Mouse (Mus musculus) right cerebral cortex, postnatal 14 days (tissue): Measurements from ENCODE around the gene Tnc.

Source experiments
- DNase-seq: peaks from one replicate; pipeline ENCODE4 v3.0.0; 2022

Tnc gene

GRCm38 (mm10) chr4:64024041-64024779, 22.6 kb downstream of the Tnc start:
- DNase-seq: no peak

GRCm38 (mm10) chr4:64020930-64021589, 25.8 kb downstream of the Tnc start:
- no peak for DNase-seq

- no peak for DNase-seq
These were observed 26.7 kb downstream of the Tnc start for GRCm38 (mm10) chr4:64020151-64020550.

DNA sequence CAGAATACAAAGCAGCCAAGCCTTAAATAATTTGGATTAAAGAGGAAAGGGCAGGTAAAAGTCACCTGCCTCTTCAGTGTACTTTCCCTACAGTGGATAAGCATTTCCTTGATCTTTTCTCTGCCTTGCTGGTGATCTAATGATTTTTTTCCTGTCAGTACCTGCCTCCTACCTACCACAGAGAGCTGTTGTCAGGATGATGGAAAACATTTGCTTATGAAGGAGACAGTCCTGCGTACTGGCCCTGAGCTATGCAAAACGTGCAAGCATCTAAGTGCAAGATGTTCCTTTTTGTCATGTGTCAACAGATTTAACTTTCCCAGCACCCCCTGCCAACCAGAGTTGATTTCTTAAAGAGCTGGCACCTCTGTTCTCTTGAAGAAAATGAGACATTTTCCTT, 35.5 kb downstream of the Tnc start:
- DNase-seq: no peak

- DNase-seq: no peak
These were observed 36.9 kb downstream of the Tnc start for GRCm38 (mm10) chr4:64009936-64010335.

GRCm38 (mm10) chr4:64005198-64005597, 41.6 kb downstream of the Tnc start:
- no peak for DNase-seq

- no peak for DNase-seq
These were observed 43.1 kb downstream of the Tnc start for GRCm38 (mm10) chr4:64003677-64004076.

DNA sequence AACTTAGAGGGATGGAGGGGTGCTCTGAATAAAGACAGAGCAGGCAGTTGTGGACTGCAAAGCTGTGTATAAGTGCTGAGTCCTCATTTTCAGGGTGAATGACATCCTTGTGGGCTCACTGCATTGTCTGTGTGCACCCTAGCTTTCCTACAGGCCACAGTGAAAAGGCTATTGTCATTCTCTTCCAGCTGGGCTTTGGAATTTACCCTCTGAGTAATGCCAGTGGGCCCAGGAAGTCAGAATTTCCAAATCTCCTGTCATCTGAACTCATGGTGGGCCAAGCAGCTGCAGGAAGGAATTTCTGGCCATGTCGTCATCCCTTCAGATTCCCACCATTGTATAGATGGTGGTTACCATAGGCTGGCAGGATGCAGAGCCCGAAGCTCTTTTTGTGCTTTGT, 44.6 kb downstream of the Tnc start:
- no peak for DNase-seq

DNA sequence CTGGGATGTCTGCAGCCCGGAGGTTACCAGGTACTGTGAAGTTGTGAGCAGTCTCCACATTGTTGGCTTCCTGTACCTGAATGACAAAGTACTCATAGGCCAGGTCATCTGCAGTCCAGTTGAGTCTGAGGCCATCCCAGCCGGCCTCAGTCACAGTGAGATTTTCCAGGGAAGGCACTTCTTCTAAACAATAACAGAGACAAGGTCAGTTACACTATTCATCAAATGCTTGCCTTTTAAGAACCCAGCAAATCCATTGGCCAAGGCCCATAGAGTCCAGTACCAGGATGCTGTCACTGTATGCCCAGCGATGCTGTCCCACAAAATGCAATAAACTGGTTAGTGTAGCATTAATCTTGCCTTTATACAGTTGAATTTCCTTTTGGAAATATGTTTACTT, 46.0 kb downstream of the Tnc start:
- DNase-seq: no peak

GRCm38 (mm10) chr4:64000293-64000692, 46.5 kb downstream of the Tnc start:
- DNase-seq: no peak

DNA sequence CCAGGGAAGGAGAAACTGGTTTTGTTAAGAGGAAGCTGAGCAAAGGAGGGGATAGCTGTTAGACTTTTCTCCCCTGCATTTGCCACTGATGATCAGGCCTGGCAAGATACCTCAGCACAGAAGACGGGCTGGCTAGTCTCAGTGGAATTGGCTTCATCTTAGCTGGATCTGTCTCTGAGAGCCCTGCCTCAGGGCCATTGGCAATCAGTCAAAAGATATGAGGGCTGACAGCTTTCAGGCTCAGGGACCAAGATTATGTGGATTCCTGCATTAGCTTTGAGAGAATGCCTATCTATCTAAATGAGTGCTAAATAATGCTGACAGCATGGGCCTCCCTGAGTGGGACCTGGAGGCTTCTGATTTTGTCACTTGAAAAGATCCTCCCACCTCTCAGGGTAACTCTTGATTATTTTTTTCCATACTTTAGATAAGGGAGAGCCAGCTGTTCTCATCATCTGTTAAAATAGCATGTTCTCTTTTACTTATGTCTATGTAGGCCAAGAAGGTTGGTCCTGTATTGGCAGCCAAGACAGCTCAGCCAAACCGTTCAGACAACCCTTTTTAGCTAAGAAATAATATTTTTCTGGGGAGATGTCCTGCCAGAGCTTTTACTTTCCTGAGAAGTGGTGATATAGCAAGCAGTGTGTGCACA, 53.2 kb downstream of the Tnc start:
- DNase-seq: no peak

- no peak for DNase-seq
These were observed 56.6 kb downstream of the Tnc start for GRCm38 (mm10) chr4:63990216-63990615.

DNA sequence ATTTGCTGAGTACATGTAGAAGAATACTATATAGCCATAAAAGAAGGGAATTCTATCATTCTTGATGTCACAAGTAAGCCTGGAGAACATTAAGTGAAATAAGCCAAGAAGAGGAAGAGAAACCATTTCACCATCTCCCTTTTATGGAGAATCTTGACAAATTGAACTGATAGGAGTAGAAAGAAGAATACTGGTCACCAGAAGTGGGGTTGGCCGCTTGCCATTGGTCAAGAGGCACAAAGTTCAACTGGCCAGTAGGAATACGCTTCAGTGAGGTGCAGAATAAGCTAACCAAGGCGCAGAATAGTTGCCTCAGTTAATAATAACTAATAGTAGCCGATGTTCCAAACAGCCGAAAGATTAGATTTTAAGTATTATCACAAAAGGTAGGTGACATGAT, 58.7 kb downstream of the Tnc start:
- no peak for DNase-seq

DNA sequence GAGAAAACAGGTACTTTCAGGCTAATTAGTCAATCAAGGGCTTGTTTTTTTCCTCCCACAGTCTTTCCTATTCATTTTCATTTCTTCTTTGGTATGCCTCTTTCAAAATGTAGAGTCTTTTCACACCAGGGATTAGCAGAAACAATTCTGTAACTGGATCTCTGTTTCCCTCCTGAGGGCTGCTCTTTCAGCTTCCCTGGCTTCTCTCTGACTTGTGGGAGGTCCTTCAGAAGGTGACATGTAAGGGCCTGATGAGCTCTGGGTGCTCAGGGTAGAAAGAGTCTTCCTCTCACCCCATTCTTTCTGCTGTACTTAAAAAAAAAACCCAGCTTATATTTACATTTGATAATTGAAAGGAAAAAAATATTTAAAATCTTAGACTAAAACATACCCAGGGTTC, 60.2 kb downstream of the Tnc start:
- no peak for DNase-seq

DNA sequence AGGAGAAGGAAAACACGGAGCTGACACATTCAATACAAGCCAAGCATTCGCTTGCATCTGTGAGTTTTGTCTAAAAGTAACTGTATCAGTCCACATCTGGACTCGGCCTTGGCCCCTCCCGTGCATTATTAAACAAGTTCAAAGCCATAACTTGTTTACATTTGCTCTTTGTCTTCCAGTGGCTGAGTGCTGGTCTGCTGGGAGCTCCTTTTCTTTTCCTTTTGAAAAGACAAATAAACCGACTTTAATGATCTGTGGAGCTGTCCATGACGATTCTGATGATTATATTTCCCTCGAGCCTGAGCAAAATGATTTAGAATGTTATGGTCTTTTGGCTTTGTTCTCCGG, 63.7 kb downstream of the Tnc start:
- no peak for DNase-seq

DNA sequence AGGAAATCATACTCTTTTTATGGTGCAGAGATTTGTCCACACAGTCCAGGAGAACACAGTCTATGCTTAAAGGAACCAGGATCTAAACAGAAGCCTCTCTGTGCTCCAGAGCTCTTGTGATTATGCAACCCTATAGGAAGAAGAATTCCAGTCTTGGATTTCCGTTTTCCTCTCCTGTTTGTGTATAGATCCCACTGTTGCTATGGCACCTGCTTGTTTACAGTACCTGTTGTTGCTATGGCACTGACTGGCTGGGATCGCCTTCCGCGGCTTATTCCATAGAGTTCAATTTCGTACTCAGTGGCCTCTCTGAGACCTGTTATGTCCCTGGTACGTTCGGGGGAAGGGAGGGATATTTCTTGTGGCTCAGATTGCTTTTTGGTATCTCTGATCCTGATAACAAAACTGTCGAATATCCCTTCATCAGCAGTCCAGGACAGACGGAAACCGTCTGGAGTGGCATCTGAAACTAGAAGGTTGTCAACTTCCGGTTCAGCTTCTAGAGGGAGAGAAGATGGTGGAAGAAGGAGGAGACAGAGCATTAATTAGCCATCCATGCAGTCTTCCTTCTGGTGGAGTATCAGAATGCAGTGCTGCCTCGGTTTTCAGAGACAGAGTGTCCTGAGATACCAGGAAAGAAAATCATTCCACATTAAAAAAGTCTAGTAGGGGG, 64.3 kb downstream of the Tnc start:
- DNase-seq: no peak

- DNase-seq: no peak
These were observed 66.5 kb downstream of the Tnc start for GRCm38 (mm10) chr4:63980211-63980794.

GRCm38 (mm10) chr4:63979635-63980034, 67.2 kb downstream of the Tnc start:
- no peak for DNase-seq

- no peak for DNase-seq
These were observed 74.3 kb downstream of the Tnc start for GRCm38 (mm10) chr4:63972536-63972935.

DNA sequence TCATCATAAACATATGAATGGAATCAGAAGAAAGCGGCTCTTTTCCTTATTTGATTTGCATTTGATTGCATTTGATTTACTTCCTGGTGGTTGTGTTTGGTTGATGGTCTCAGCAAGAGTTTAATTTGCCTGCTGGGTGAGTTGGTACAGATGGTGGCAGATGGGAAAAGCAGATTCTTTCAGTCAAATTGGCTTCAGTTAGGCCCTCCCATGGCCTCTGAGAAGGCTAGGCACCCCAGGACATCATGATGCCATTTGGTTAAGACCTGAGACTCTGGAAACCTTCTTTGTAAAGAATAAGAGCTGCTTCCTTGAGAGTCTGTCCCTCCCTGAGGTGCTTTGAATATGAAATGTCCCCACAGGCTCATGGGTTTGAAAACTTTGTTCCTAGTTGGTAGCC, 75.1 kb downstream of the Tnc start:
- DNase-seq: no peak

GRCm38 (mm10) chr4:63970925-63971324, 75.9 kb downstream of the Tnc start:
- no peak for DNase-seq

GRCm38 (mm10) chr4:63969891-63970290, 76.9 kb downstream of the Tnc start:
- no peak for DNase-seq

DNA sequence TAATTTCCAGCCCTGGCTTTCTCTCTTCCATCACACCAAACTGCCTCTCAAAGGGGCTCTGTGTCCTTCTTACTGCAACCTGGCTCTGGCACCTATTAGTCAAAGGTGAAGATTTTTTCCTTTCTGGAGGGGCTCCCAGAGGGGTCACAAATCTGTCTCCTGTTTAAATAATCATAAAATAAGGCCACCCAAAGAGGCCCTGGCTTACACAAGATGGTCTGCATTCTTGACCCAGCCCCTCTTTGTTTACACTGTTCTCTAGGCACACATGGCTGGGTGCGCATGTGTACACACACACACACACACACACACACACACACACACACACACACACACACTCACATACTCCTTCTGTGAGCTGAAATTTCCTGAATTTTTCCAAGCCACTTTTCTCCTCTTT, 83.4 kb downstream of the Tnc start:
- no peak for DNase-seq
